Mouse (Mus musculus) cerebellum, postnatal 4 days (tissue): ENCODE data around the gene Cobll1.
"Not testable (repeated sequence)": the region's sequence is repeated elsewhere in the genome, so short reads cannot be mapped to it uniquely, and the experiment has no call there.

Experiments used
- DNase-seq, 2 experiments: peaks; one replicate each; pipeline ENCODE4 v3.0.0; 2022; ENCODE audit warnings: low spot score in 2 of 2, mixed read lengths in 1 of 2

The Cobll1 gene

DNA sequence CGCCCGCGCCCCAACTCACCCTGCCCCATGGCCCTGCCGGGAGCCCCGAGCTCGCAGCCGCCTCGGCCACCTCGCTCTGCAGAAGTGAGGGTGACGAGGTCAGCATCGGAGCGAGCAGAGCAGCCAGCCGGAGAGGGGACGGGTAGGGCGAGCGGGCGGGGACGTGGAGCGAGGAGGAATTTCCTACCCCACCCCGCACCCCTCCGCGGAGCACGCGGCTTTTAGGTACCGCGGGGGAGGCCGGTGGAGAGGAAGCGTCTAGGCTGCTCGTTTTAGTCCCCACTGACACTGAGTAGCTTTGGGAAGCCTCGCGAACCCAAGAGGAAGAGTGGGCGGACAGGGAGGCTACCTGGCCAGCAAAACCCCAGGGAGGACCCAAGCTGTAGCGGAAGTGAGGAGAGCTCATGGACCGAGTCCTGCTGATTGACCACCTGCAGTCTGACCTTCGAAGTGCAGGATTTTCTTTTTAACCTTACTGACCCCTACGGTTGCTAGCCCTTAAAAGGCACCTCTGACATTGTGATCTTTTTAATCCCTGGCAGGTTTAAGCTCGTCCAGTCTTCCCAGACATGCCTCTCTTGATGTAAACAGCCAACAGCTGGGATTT, at the start of gene Cobll1:
Gene Cobll1 (minus strand): TSS at position 440 of the 607 bp plus-strand sequence.
- no peak for DNase-seq

DNA sequence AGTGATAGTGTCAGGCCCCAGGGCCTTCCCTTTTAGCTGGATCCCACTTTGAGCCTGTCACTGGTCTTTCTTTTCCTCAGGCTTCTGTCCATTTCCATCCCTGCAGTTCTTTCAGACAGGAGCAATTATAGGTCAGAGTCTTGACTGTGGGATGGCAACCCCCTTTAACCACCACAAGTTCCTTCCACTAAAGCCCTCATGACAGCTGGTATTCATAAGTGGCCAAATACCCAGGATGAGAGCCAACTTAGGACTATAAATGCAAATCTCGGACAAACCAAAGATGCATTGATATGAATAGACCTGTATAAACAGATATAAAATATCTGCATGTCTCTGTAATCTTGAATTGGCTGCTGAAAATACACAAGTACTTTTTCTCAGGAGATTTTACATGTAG, 49.5 kb upstream of the Cobll1 start:
- DNase-seq: no peak

DNA sequence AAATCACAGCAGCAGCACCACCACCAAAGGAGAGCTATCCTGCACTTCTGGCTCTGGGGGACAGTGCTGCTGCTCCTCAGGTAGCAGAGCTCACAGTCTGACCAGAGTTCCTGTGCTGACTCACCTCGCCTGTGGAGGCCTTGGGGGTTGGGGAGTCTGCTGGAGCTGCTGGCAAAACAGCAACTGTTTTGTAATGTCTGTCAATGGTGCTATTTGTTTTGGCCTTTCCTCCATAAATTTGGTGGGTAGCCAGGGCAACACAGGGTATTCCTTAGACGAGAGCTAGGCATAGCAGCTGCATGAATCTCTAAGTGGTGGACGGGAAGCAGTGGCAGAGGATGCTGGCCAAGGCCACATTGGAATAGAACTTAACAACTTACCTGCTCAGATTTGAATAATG, 46.2 kb upstream of the Cobll1 start:
- no peak for DNase-seq

DNA sequence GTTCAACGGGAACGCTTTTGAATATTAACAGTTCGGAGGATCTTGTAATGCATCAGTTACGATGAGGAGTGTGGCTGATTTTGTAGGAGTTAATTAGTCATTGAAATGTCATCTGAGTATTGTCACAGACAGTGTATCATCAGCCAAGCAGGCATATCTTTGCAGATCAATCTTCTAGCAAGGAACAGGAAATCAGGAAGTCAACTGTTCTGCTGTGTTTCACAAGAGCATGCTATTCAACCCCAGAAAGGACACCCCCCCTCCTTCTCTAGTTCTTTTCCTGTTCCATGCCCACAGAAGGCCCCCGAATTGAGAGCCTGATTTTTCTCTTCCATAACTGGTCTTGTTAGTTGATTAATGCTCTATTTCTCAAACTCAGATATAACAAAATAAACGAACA, 43.8 kb upstream of the Cobll1 start:
- no peak for DNase-seq

DNA sequence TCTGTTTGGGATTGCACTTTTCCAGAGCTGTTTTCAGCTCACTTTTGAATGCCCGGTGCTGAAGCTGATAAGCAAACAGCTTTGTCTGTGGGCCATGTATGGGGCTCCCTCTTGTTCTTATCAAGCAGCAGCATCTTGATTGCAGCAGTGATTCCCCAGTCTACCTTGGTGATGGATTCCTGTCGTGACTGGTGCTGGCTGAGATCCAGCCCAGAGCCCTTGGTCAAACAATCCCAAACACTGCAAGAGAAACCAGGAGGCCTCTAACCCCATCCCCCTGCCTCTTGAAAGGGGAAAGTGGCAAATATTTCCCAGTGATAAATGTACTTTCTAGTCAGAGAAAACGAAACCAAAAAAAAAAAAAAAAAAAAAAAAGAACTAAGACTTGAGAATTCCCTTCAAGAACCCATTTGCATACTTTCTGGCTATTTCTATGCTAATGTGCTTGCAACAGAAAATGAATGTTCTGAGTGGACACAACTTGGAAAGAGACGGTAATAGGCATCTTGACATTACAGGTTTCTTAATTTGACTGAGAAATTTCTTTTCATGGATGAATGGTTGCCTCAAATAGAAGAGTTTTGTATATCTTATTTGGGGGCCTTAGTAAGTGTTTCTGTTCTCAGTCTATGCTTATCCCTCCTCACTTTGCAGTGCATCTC, 40.0 kb upstream of the Cobll1 start:
- no peak for DNase-seq

DNA sequence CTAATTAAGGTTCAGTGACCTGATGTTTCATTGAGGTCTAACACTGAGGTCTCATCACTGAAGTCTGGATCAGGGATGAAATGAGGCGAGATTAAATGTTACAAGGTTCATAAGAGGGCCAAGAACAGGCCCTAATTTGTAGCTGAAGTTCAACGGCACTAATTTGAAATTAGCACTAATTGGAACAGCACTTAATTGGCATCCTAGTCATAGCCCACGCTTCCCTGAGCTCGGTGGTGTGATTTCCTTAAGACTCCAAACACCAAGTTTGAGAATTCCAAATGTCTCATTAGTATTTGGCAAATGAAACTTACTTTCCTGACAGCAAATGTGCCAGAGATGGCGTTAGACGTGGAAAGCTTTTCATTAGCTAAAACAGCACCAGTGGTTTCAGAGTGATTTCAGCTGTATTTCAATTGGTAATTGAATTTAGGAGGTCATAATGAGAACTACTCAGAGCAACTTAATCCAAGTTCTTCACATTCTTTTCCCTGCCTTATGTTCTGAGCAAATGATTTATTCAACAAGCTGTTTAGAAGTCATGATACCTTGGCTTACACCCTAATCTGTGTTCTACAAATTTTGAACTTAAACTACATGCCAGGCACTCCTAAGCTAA, 36.3 kb upstream of the Cobll1 start:
- DNase-seq: no peak

DNA sequence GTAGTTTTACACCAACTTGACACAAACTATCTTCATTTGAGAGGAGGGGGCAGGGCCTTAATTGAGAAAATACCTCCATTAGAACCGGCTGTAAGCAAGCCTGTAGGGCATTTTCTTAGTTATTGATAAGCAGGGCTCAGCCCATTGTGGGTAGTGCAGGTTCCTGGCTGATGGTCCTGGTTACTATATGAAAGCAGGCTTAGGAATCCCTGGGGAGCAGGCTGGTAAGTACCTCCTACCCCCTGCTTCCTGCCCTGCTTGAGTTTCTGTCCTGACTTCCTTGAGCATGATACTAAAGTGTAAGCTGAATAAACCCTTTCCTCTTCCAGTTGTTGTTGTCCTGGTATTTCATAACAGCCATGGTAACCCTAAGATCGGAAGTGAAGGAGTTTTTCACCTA, 34.7 kb upstream of the Cobll1 start:
- no peak for DNase-seq

DNA sequence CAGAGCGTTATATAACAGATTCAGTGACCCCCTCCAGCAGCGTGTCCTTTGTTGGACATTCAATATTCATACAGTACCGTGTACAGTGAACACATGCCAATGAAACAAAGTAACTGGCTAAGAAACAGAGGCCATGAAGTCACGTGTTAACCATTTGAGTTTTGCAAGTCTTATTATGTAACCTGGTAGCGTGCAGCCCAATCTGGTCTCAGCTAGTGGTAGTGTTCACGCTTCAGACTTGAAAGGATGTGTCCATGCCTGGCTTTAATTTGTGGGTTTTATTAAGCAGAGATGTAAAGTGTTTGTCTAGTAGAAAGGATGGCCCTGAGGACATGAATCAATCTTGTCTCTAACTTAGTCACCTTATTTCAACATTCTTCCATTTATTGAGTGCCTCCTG, 29.5 kb upstream of the Cobll1 start:
- no peak for DNase-seq

DNA sequence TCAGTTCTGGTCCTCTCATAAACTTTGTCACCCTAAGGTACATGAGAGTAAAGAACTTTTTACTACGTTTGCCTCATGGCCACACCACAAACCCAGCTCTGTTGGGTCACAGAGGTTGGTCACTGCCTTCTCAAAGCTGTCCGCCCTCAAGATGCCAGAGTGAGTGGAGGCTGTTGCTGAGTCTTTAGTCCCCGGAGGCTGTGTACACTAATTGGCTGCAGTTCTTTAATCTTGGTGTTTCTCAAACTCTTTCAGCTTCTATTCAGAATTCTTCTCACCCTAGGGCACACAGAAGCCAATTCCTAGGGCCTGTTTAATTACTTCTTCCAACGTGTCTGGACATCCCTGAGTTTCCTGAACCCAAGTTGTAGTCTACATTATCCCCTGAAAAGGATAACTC, 28.6 kb upstream of the Cobll1 start:
- DNase-seq: no peak

DNA sequence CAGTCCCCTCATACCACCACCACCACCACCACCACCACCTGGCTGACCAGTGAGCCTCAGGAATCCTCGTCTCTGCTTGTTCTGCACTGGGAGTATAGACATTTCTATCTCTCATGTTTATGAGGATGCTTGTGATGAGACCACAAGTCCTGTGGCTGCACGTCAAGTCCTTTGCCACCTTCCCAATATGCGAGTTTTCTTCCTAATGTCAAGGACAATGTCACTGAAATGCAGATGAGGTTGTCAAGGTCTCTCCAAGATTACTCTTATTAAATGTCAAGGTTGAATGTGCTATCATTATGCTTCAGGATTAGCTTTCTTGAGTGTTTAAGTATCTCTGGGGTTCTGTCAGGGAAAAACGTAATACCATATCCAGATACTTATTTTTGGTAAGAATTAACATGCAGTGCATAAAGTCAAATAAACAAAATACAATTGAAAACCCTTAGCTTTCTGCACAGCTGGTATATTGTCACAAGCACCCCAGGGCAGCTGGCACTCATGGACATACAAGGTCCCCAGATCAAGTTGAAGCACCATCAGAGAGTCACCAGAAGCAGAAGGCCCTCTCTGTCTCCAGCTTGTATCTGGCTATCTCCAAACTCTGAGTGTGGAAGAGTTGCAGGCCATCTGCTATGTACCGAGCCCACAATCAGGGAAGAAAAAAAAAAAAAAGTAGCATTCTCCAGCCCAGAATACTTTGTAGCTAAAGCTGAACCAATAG, 27.5 kb upstream of the Cobll1 start:
- DNase-seq: no peak

DNA sequence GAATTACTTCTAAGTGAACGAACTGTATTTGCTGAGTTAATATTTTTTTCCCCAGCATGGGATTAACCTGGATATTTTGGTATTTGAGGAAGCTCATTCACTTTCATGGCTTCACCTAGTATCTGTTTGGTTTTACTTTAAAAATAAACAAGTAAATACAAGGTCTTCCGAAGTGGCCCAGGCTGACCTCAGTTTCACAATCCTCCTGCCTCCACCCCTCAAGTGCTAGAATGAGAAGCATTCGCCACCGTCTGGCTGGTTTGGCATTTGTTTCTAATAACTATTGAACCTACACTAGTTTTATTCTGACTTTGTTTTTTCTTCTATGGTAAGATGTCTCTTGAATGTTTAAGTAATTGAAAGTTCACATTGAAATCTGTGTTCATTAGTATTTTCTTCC, 23.0 kb upstream of the Cobll1 start:
- DNase-seq: no peak

DNA sequence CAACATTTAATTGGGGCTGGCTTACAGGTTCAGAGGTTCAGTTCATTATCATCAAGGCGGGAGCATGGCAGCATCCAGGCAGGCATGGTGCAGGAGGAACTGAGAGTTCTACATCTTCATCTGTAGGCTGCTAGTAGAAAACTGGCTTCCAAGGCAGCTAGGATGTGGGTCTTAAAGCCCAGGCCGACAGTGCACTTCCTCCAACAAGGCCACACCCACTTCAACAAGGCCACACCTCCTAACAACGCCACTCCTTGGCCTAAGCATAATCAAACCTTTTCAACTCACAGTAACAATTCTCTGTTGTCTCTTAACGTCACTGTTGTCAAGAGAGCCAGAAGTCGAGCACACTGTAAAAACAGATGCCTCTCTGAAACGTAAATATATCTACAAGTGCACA, 21.6 kb upstream of the Cobll1 start:
- not testable (repeated sequence) for DNase-seq

DNA sequence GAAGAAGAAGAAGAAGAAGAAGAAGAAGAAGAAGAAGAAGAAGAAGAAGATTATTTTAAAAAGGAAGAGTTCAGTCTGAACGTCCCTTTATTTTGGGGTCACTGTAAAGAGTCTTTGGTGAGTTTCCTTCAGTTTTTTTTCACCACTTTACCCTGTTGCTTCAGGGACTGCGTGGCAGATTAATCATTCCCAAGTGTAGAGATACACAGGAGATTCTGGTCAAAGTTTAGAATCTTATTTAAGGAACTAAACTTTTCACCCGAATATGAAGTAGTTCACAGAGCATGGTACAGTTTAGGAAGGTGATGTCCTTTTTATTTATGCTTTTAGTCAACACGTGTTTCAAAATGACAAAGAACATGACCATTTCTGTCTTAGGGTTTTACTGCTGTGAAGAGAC, 21.2 kb upstream of the Cobll1 start:
- no peak for DNase-seq

DNA sequence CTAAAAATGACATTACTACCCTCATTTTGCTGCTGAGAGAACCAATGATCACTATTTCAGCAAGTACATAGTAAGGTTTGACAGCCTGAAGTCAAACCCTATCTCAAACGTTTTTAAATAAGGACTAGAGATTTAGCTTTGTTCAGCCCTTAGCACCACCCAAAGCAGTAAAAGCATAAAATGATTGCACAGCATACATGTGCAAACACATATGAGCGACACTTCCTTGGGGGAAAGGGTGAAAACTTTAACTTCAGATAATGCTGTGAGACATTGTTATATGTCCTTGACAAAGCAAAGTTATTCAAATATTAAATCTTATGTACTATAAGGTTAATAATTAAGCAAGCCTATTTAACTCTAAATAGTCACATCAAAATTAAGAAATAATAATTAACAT, 18.2 kb upstream of the Cobll1 start:
- no peak for DNase-seq

DNA sequence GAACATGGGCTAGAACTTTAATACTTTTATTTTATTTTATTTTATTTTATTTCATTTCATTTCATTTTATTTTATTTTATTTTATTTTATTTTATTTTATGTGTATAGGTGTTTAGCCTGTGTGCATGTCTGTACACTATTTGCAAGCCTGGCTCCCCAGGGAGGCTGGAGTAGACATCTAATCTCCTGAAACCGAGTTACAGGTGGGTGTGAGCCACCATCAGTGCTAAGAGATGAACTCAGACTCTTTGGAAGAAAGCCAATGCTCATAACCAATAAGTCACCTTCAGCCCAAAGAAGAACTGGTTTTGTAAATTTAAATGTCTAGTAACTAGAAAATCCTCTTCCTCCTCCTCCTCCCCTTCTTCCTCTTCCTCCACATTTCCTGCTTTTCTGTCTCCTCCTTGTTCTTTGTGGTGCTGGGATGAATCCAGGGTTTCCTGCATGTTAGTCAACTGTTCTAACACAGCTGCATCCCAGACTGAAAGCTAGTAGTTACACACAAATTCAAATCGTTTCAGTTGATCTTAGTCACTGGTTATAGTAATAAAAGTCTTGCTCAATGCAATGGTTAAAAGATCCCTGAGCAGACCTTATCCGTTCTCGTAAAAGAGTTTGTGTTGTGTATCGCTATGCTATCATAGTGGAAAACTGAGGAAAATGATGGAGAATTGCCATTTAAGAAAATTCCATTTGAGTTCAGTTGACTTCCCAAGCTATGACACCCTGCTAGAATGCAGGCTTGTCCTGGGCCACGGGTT, 17.5 kb upstream of the Cobll1 start:
- no peak for DNase-seq

DNA sequence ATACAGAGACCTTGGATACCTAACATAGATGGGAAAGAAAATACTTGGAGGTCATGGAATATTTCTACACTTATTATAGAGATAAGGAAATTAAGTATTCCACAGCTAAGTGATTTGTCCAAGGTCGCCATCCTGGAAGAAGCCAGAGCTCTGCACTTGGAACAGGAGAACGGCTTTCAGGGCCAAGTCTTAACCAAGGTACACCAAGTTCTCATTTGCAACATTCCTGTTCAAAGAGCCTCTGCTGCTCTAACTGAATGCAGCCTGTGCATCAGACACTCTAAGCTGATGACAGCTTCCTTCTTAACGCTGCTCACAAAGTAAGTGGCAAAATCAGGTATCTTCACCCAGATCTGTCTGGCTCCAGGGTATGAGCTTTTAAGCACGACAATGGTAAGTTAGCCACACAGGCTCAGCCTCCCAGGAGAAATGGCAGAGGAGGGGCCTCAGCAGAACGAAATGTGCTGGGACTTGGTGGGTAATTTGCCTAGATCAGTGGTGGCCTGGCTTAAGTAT, 11.4 kb upstream of the Cobll1 start:
- no peak for DNase-seq

DNA sequence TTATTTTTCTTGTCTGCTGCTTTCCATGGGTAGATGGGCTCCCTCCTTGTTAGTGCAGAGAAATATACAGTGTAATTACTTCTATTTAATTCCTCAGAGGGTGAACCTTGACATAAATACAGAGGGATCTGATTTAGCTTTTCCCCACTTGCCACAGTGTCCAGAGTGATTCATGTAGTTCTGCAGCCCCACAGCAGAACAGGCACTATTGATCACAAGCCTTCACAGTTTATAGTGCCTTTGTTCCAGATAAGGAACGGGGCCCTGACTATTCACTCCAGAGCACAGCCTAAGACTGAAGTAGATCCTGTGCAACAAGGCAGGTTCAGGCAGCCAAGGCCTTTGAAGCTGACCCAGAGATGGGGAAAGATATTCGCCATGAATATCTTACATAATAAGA, 10.4 kb upstream of the Cobll1 start:
- DNase-seq: no peak

DNA sequence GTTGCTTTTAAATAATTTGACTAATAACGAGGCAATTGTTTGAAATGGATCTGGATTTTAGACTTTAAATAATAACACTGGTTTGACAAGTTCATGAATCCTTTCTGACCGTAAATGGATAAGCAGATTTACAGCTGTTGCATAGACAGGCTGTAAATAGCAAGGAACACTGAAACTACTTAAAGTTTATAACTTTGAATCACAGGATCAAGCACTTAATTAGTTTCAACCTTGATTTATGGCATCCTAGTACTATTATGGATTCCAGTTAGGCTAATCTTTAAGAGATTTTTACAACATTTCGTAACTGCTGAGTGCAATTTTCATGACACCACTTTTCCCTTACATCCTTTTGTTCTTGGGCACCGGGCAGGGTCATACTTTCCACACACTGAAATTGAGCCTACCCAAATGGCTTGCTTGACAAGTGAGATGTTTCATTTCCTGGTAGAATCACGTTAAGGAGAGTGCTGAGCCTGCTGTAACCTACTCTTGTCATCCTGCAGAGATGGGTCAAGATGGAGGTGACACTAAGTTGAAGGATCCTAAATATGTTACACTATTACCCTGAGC, 1.1 kb upstream of the Cobll1 start:
- DNase-seq: no peak

DNA sequence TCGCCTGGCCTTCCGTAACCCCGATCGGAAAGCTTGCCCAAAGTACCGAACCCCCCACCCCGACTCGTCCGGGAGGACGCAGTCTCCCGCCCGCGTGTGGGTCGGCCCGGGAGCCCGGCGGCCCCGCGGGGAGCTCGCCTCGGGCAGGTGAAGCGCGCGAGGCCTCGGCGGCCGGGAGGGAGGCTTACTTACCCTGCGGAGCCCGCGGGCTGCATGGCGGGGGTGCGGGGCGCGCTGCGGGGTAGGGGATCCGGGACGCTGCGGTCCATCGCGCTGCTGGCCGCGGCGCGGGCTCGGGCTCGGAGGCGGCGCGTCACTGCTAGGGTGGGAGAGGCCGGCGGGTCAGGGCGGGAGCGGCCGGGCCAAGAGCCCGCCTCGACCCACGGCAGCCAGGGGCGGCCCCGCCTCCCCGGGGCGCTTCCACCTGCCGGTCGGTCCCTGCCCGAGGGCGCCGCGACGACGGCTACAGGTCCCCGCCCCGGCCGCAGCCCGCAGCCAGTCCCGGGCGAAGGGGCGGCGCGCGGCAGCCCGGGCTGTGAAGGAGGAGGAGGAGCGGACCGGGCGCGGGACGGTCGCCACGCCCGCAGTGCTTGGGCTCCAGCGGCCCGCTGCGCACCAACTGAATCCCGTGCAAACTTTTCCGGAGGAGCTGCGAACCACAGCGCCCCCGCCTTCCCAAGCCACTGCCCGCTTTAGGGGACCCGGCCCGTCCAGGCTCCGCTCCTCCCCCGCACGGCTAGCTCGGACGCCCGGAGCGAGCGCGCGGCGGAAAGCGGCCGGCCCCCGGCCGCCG, 836 bp downstream of the Cobll1 start:
- DNase-seq: peak in 1 of 2 experiments; percentile 45

DNA sequence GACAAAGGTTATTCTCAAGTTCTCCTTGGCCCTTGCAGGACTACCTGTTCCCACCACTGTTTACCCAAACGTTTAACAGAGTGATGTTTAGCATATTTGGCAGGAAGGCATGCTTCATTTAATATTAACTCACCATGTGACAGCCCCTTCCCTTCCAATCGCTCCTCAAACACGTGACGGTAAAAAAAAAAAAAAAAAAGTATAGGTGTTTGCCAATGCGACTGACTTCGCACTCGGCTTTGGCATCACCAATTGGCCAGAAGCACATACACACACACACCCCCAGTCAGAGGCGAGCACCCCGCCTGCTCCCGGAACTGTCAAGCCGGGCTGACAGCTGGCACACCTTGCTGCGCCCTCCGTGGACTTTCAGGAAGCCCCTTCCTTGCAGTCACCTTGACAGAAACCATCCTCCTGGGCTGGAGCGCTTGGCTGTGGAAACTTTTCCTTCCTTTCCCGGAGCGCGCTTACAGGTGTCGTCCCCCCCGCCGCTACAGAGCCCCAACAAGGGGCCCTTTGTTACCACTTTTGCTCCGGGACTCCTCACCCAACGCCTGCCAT, 1.5 kb downstream of the Cobll1 start:
- DNase-seq: peak in 1 of 2 experiments; percentile 15
